Mouse (Mus musculus): Measurements from ENCODE around the gene Tox2. TPM values are rescaled to one million over a fixed set of nuclear protein-coding genes. Genes with fewer than 3 reads are reported as not detected.

Tox2 gene
- total RNA-seq, 2 experiments from 2014 or later = 24.6 to 27.5 TPM

DNA sequence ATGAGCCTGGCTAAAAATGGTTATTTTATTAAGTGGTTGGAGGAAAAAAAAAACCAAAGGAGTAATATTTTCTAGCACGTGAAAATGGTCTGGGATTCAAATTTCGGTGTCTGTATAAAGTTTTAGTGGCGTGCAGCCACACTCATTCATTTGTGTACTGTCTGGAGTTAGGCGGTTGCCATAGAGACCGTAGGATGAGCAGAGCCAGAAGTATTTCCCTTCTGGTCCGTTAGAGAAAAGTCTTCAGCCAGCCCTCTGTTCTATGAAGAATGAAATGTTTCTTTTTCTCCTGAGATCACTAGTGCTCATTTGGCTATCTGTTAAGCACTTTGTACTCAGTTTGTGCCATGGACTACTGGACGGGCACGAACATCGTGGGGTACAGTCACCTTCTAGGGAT, 146.5 kb downstream of the Tox2 start:
- peak; percentile 37 to 69 for DNase-seq (ENCODE audit: low spot score in 2 of 2)
- intact Hi-C loops (cut with DNase I) = no loop called here

GRCm38 (mm10) chr2:163350443-163350842, 147.5 kb downstream of the Tox2 start:
- DNase-seq (ENCODE audit: low spot score in 2 of 2) = no peak
- intact Hi-C loops (cut with DNase I) = no loop called here

- intact Hi-C loops (cut with DNase I) = no loop called here
- DNase-seq (ENCODE audit: low spot score in 2 of 2) = no peak
These were observed 150.8 kb downstream of the Tox2 start for GRCm38 (mm10) chr2:163353731-163354130.

DNA sequence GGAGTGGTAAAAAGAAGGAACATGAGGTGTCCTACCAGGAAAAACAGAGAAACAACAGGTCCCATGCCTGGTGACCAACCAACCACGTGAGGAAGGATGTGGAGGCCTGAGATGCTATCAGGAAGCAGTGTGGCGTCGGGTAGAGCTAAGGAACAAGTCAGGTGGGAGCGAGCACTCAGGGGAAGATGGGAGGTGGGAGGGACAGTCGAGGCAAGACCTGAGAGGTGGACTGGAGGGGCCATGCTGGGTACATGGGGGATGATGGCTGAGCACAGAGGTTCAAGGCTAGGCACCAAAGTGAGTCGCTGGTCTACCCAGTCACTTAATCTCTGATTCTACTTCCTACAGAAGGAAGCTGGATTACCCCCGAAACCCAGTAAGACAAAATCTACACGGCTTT, 152.7 kb downstream of the Tox2 start:
- intact Hi-C loops (cut with DNase I) = no loop called here
- no peak for DNase-seq (ENCODE audit: low spot score in 2 of 2)

DNA sequence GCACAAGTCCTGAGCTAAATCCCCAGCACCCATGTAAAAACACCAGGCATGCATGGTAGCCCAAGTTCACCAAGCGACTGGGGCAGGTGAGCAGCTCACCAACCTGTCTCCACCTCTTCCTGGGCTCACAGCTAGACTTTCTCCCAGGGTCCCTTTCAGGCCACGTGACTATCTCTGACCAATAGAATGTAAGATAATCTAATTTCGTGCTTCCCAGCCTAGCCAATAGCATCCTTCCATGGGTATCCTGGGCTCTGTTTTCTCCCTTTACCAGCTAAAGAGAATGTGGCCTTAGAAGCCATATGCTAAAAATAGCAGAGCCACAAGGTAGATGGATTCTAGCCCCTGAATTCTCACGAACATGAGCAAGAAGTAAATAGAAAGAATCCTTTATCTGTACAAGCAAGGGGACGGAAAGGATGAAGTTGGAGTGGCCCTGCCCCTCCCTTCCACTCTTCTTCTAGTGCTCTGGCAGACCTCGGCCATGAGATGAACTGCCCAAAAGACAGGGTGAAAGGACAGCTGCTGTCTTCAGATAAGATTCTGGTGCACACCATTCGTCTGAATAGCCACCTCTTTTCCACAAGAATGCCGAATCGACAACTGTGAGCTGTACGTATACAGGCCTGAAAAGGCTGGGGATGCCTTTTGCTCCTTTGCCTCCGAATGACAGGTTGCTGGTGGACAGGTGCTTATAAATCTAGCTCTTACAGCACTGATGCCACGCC, 153.4 kb downstream of the Tox2 start:
- intact Hi-C loops (cut with DNase I) = no loop called here
- no peak for DNase-seq (ENCODE audit: low spot score in 2 of 2)

GRCm38 (mm10) chr2:163358662-163359061, 155.7 kb downstream of the Tox2 start:
- intact Hi-C loops (cut with DNase I) = no loop called here

DNA sequence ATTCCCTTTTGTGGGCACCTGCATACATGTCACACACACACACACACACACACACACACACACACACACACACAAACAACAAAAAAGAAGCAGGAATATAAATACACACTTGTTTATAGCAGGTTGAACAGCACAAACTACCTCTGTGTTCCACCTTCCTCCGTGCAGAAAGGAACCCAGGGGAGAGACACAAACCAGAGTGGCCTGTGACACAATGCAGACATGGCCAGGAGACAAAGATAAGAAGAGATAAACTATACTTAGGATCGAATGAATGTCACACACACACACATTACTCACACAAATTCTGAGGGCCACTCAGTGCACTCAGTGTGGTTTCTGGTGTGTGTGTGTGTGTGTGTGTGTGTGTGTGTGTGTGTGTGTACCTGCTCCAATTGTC, 156.3 kb downstream of the Tox2 start:
- intact Hi-C loops (cut with DNase I) = no loop called here
- DNase-seq (ENCODE audit: low spot score in 2 of 2) = no peak

More at GRCm38 (mm10) chr2:163358662-163359061, 155.7 kb downstream of the Tox2 start:
- DNase-seq (ENCODE audit: low spot score in 2 of 2) = no peak

GRCm38 (mm10) chr2:163360858-163361623, 158.1 kb downstream of the Tox2 start:
- DNase-seq (ENCODE audit: low spot score in 2 of 2) = no peak

DNA sequence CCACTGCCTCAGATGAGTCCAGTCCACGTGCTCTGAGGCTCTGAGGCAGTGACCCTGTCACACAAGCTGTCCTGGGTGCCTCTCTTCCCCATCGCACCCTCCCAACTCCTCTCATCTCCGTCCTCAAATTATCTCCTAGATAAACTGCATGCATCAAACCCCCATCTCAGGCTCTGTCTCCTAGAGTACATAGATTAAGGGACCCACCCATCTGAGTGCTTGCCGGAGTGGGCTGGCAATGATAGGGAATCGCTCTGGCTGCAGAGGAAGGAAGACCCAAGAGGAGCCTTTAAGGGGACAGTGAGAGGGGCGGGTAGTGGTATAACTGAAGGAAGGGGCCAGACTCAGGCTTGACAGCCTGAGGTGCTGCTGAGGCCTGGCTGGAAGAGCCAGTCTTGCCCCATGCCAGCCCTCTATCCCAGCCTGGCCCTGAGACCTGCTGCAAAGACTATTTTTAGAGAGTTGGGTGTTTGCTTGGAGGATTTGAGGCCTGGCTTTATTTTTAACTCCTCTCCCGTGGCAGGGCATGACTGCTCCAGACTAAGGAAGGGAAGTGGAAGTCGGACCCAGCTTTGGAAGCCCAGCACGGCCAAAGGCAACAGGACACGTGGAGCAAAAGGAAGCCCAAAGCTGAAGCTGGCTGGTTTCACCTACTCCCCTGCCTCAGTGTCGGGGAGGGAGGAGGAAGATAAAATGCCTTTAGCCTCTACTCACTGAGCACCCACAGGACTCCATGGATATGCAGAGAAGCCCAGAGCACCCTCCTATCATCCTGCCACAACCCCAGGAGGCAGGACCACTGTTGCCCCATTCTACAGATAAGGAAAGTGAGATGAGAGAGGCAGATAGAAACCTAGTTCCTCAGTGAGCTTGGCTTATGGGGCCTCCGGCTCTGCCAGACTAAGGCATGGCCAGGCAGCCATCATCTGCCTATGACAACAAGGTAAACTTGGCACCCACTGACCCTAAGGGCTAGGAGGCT, 160.3 kb downstream of the Tox2 start:
- DNase-seq (ENCODE audit: low spot score in 2 of 2) = no peak
- intact Hi-C loops (cut with DNase I) = no loop called here

More at GRCm38 (mm10) chr2:163360858-163361623, 158.1 kb downstream of the Tox2 start:
- intact Hi-C loops (cut with DNase I) = no loop called here

DNA sequence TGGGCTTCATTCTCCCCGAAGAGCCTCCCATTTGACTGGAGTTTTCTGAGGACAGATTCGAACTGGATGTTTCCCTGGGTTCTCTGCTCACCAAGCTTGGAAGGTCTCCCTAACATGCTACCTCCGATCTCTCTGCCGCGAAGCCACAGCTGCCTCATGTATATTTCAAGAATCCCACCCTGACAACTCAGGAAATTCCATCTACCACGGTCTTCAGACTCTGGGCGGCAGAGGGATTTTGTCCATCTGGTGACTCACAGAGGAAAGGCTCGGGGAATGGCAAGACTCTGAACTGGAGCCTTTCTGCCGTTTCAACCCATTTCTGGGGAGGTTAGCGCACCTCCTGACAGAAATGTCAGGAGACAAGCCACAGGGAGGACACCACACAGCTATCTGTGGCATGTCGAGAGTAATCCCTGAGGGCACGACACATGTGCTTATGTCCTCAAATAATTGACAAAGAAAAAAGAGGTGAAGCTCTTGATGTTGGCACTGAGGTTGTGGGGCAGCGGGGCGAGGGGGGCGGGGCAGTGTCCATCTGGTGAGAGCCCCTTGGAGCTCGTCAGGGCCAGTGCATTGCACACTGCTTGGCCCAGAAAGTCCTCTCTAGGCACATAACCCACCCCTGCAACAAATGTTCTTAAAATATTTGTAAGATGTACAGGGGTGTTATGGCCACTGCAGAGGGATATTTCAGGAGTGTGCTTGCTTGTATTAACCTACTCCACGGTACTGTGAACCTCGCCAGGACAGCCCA, 162.0 kb downstream of the Tox2 start:
- intact Hi-C loops (cut with DNase I) = no loop called here
- DNase-seq (ENCODE audit: low spot score in 2 of 2) = no peak

DNA sequence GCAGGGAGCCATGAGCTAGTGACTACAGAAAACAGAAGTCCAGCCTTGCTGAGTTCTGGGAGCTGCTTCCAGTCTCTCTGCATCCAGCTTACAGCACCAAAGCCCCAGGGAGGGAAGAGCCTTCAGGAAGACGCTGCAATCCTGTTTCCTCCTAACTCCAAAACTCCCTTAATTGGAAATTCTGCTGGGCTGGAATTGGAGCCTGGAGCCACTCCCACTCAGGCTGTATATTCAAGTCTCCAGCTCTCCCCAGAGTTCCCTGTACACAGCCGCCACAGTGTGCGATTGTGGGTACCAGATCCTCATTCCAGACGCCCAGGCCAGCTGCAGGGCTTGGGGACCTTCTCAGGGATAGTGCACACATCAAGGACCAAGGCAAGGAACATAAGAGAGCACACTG, 167.2 kb downstream of the Tox2 start:
- no peak for DNase-seq (ENCODE audit: low spot score in 2 of 2)
- intact Hi-C loops (cut with DNase I) = no loop called here

- DNase-seq (ENCODE audit: low spot score in 2 of 2) = no peak
- intact Hi-C loops (cut with DNase I) = no loop called here
These were observed 169.7 kb downstream of the Tox2 start for GRCm38 (mm10) chr2:163372627-163373026.

Other genes starting within 250 kb of the Tox2 start
- gene Sgk2, start 215.8 kb upstream of the Tox2 start, total RNA-seq (2021) = 1 to 10 TPM in 1 of 2 experiments, under 1 TPM in 1; 0.76 to 1.1 TPM
- gene Ift52, start 185.8 kb upstream of the Tox2 start, total RNA-seq (2021) = 10 to 100 TPM; 31.2 to 33.9 TPM
- 1 to 10 TPM; 1.1 to 1.4 TPM for gene Mybl2, start 148.4 kb upstream of the Tox2 start, total RNA-seq (2021)
- not detected for gene Gtsf1l, start 115.3 kb upstream of the Tox2 start, total RNA-seq (2021)
- under 1 TPM; 0.46 to 0.48 TPM for gene Jph2, start 194.9 kb downstream of the Tox2 start, total RNA-seq (2021)
- 10 to 100 TPM; 22.9 to 24.6 TPM for gene Oser1, start 221.6 kb downstream of the Tox2 start, total RNA-seq (2021)
- 10 to 100 TPM; 68.8 to 77.1 TPM for gene Gdap1l1, start 235.4 kb downstream of the Tox2 start, total RNA-seq (2021)

Measured in left cerebral cortex, postnatal 25 days (tissue).